Mouse (Mus musculus) embryonic fibroblast, embryonic 13.5 days (primary cell): ENCODE results near the gene Zdhhc22. TPM values are rescaled to one million over a fixed set of nuclear protein-coding genes. Genes with fewer than 3 reads are reported as not detected.

Source experiments
- H3K27ac ChIP-seq: 2 replicates; pipeline ENCODE4 v1.5.1; 2012; ENCODE audit warnings: low read length, control low read depth, inconsistent platforms; ENCODE audit not compliant: insufficient read depth
- H3K4me1 ChIP-seq: 2 replicates; pipeline ENCODE4 v1.6.1; 2011; ENCODE audit warnings: low read length; ENCODE audit not compliant: control insufficient read depth, insufficient read depth
- H3K4me3 ChIP-seq: 2 replicates; pipeline ENCODE4 v1.5.1; 2011; ENCODE audit warnings: mild to moderate bottlenecking, control low read depth, low read length; ENCODE audit not compliant: insufficient read depth
- CTCF ChIP-seq: IDR thresholded peaks from 2 replicates; pipeline ENCODE4 v1.5.1; 2011; ENCODE audit warnings: mild to moderate bottlenecking, control low read depth, low read length, moderate library complexity, borderline replicate concordance; ENCODE audit not compliant: insufficient read depth
- POLR2A ChIP-seq: IDR thresholded peaks from 2 replicates; pipeline ENCODE4 v1.6.1; 2011; ENCODE audit warnings: low read depth, mild to moderate bottlenecking, control low read depth, low read length, moderate library complexity
- polyA plus RNA-seq: library from polyadenylated mRNA; stranded (reverse); fragments of >200 nt; gene quantifications from 2 replicates; pipeline ENCODE4 v1.2.4, GENCODE M21; 2011; ENCODE audit warnings: low read depth; ENCODE audit not compliant: missing spikeins, insufficient read length

Zdhhc22 gene
- polyA plus RNA-seq, 1 experiment: not detected

- TF ChIP-seq CTCF: no peak
- no peak for TF ChIP-seq POLR2A
- Histone ChIP-seq H3K27ac (no peak within 1 kb of the TSS), H3K4me3 (no peak within 1 kb of the TSS), H3K4me1 (no peaks in the 10 kb centered on the region)
Observed at GRCm38 (mm10) chr12:87021040-87021439, 30.8 kb upstream of the Zdhhc22 start, which contains the start of gene Tmem63c. TSS of gene Tmem63c (plus strand) at chr12:87021340.

- no peak overlapping the region for H3K4me3 ChIP-seq
- H3K27ac ChIP-seq: no peak overlapping the region
- TF ChIP-seq CTCF (no peak), POLR2A (no peak)
Observed at GRCm38 (mm10) chr12:87018756-87019155, 28.5 kb upstream of the Zdhhc22 start.

GRCm38 (mm10) chr12:87017041-87017440 lies 26.8 kb upstream of the Zdhhc22 start:
- no peak overlapping the region for H3K4me3 ChIP-seq
- TF ChIP-seq POLR2A (no peak), CTCF (peak; percentile 35; the same call in 1 of the 2 replicates)
- no peaks in the 10 kb centered on the region for H3K4me1 ChIP-seq

More at GRCm38 (mm10) chr12:87018756-87019155, 28.5 kb upstream of the Zdhhc22 start:
- H3K4me1 ChIP-seq: no peaks in the 10 kb centered on the region

GRCm38 (mm10) chr12:87004596-87004995 lies 14.4 kb upstream of the Zdhhc22 start:
- TF ChIP-seq POLR2A (no peak), CTCF (no peak)
- H3K4me3 ChIP-seq: no peak overlapping the region

More at GRCm38 (mm10) chr12:87017041-87017440, 26.8 kb upstream of the Zdhhc22 start:
- H3K27ac ChIP-seq: no peak overlapping the region

GRCm38 (mm10) chr12:87003606-87004005 lies 13.4 kb upstream of the Zdhhc22 start:
- no peak overlapping the region for H3K27ac ChIP-seq

More at GRCm38 (mm10) chr12:87004596-87004995, 14.4 kb upstream of the Zdhhc22 start:
- no peak overlapping the region for H3K27ac ChIP-seq
- no peaks in the 10 kb centered on the region for H3K4me1 ChIP-seq

GRCm38 (mm10) chr12:87002815-87003214 lies 12.6 kb upstream of the Zdhhc22 start:
- Histone ChIP-seq H3K27ac (no peak overlapping the region), H3K4me1 (no peaks in the 10 kb centered on the region), H3K4me3 (no peak overlapping the region)
- no peak for TF ChIP-seq CTCF
- TF ChIP-seq POLR2A: no peak

More at GRCm38 (mm10) chr12:87003606-87004005, 13.4 kb upstream of the Zdhhc22 start:
- H3K4me1 ChIP-seq: no peaks in the 10 kb centered on the region
- TF ChIP-seq CTCF (no peak), POLR2A (no peak)
- no peak overlapping the region for H3K4me3 ChIP-seq

GRCm38 (mm10) chr12:87002209-87002608 lies 12.0 kb upstream of the Zdhhc22 start:
- no peak overlapping the region for H3K27ac ChIP-seq
- TF ChIP-seq POLR2A (no peak), CTCF (no peak)
- H3K4me1 ChIP-seq: no peaks in the 10 kb centered on the region
- H3K4me3 ChIP-seq: no peak overlapping the region

GRCm38 (mm10) chr12:87000840-87001176 lies 10.6 kb upstream of the Zdhhc22 start:
- Histone ChIP-seq H3K4me3 (no peak overlapping the region), H3K27ac (no peak overlapping the region), H3K4me1 (no peaks in the 10 kb centered on the region)
- TF ChIP-seq POLR2A: no peak
- no peak for TF ChIP-seq CTCF

GRCm38 (mm10) chr12:87000151-87000839 lies 10.1 kb upstream of the Zdhhc22 start:
- Histone ChIP-seq H3K4me3 (no peak overlapping the region), H3K4me1 (no peaks in the 10 kb centered on the region), H3K27ac (no peak overlapping the region)
- TF ChIP-seq CTCF: no peak
- no peak for TF ChIP-seq POLR2A

- Histone ChIP-seq H3K4me3 (no peak overlapping the region), H3K4me1 (no peaks in the 10 kb centered on the region), H3K27ac (no peak overlapping the region)
- TF ChIP-seq CTCF (no peak), POLR2A (no peak)
Observed at GRCm38 (mm10) chr12:86999283-86999820, 9.1 kb upstream of the Zdhhc22 start.
